In the genomic region with DNA sequence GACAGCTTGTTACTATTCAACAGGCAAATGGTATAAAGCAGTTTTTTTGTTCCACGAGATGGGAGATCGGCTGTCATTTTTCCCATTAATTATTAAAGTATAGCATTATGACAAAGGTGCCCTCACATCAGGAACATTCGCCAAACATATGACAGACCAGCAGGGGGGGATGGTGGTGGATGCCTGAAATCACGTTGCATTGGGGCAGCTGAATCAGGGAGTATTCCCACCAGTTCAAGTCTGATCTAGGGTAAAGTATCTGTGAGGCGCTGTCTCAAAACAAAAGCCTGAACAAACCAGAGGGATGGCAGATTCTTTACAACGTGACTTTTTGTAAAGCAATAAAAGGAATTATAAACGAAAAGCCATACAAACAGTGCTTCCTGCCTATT, we compare ENCODE assay signal across 8 mouse cellular contexts. TPM values are rescaled to one million over a fixed set of nuclear protein-coding genes. Genes with fewer than 3 reads are reported as not detected.
DNase-seq lines count a peak whose midpoint lies in the region; ATAC-seq and TF ChIP-seq lines count a peak whose summit lies in the region.

No protein-coding gene starts in this region.

- peak overlapping the region; percentile 85 for H3K9ac ChIP-seq in hindbrain, embryonic 11.5 days (ENCODE audit: low read depth, low read length)
- H3K9ac ChIP-seq in midbrain, embryonic 16.5 days (ENCODE audit: low read depth, low read length): peak overlapping the region; percentile 36; the same call in 1 of the 2 replicates

- H3K27me3 ChIP-seq in erythroblast, embryonic 14.5 days (ENCODE audit: control insufficient read depth): no peaks in the 10 kb centered on the region
- H3K27me3 ChIP-seq in hindbrain, embryonic 11.5 days (ENCODE audit: control insufficient read depth, insufficient read depth, low read length): no peaks in the 10 kb centered on the region
- H3K27me3 ChIP-seq in midbrain, embryonic 16.5 days (ENCODE audit: control insufficient read depth, insufficient read depth, low read depth, low read length): no peaks in the 10 kb centered on the region

- peaks cover 27% of the 10 kb centered on the region for H3K4me1 ChIP-seq in erythroblast, embryonic 14.5 days (ENCODE audit: control insufficient read depth)
- no peaks in the 10 kb centered on the region for H3K4me1 ChIP-seq in hindbrain, embryonic 11.5 days (replicated peaks; ENCODE audit: control insufficient read depth, insufficient read depth, low read length)
- H3K4me1 ChIP-seq in midbrain, embryonic 16.5 days (ENCODE audit: control insufficient read depth, insufficient read depth, low read length): peaks cover 12% of the 10 kb centered on the region

- ATAC-seq in hindbrain, embryonic 11.5 days (ENCODE audit: low FRiP score): peak; percentile 31; the same call in 1 of the 2 replicates
- ATAC-seq in midbrain, embryonic 16.5 days: no peak

- intact Hi-C loops in left cerebral cortex, postnatal 25 days (cut with DNase I): no loop called here

- TF ChIP-seq POLR2A in brain, embryonic 14.5 days (IDR thresholded peaks at IDR 0.05; ENCODE audit: borderline replicate concordance, extremely low read depth, insufficient read depth, insufficient read length, poor library complexity, severe bottlenecking): no peak

- no peaks in the 10 kb centered on the region for H3K9me3 ChIP-seq in erythroblast, embryonic 14.5 days (ENCODE audit: control insufficient read depth, low read length)
- H3K9me3 ChIP-seq in hindbrain, embryonic 11.5 days (ENCODE audit: control insufficient read depth, low read length): no peaks in the 10 kb centered on the region
- H3K9me3 ChIP-seq in midbrain, embryonic 16.5 days (replicated peaks; ENCODE audit: control insufficient read depth, low read length, poor library complexity, severe bottlenecking): no peaks in the 10 kb centered on the region

- peak; percentile 19 to 54 for DNase-seq in left cerebral cortex, postnatal 25 days (ENCODE audit: low spot score in 2 of 2)
- no peak for DNase-seq in left cerebral cortex, adult 8-10 months (ENCODE audit: low spot score in 2 of 2)
- peak; percentile 73 for DNase-seq in brain, embryonic 14.5 days (ENCODE audit: low read depth)
- peak; percentile 57 for DNase-seq in hindbrain, embryonic 11.5 days (ENCODE audit: low spot score)
- DNase-seq in liver: peak; percentile 45
- peak; percentile 57 for DNase-seq in yolk sac, embryonic 10.5 days (ENCODE audit: low spot score)

- 22% methylated on average over 7 of the region's 7 CpGs for WGBS in hindbrain, embryonic 11.5 days
- 12% methylated on average over 7 of the region's 7 CpGs for WGBS in midbrain, embryonic 16.5 days

- peak; percentile 56; the same call in 1 of the 2 replicates for TF ChIP-seq CTCF in brain, embryonic 14.5 days (IDR thresholded peaks at IDR 0.05; ENCODE audit: borderline replicate concordance, extremely low read depth, insufficient read depth, insufficient read length)

- peak overlapping the region; percentile 75 for H3K4me2 ChIP-seq in hindbrain, embryonic 11.5 days (replicated peaks; ENCODE audit: low read depth, low read length)
- H3K4me2 ChIP-seq in midbrain, embryonic 16.5 days (ENCODE audit: low read length): peak overlapping the region; percentile 75

- H3K4me3 ChIP-seq in erythroblast, embryonic 14.5 days (replicated peaks): peak overlapping the region; percentile 94
- H3K4me3 ChIP-seq in hindbrain, embryonic 11.5 days (ENCODE audit: low read depth, low read length): peak overlapping the region; percentile 86
- peak overlapping the region; percentile 81 for H3K4me3 ChIP-seq in midbrain, embryonic 16.5 days (ENCODE audit: low read depth, low read length)

- H3K27ac ChIP-seq in hindbrain, embryonic 11.5 days (ENCODE audit: low read depth, low read length): no peak overlapping the region
- no peak overlapping the region for H3K27ac ChIP-seq in midbrain, embryonic 16.5 days (ENCODE audit: low read length)

- H3K36me3 ChIP-seq in erythroblast, embryonic 14.5 days (ENCODE audit: control insufficient read depth): peaks cover 14% of the 10 kb centered on the region
- no peaks in the 10 kb centered on the region for H3K36me3 ChIP-seq in hindbrain, embryonic 11.5 days (ENCODE audit: control insufficient read depth, insufficient read depth, low read length)
- H3K36me3 ChIP-seq in midbrain, embryonic 16.5 days (ENCODE audit: control insufficient read depth, insufficient read depth, low read length): no peaks in the 10 kb centered on the region

RNA-seq across cellular contexts. Expression of gene Dtnbp1, which starts 1.1 kb away (rescaled TPM):
- 10 to 100 TPM; 82.4 to 89.3 TPM for total RNA-seq in left cerebral cortex, postnatal 25 days (2021)
- total RNA-seq in left cerebral cortex, adult 8-10 months (2022): 10 to 100 TPM; 77.5 to 93.8 (median 81.3) TPM
- 120 and 138 TPM in 2 replicates for polyA plus RNA-seq in brain, embryonic 14.5 days (2012; rRNA removed)
- 1.5 and 2.0 TPM in 2 replicates for polyA plus RNA-seq in erythroblast, embryonic 14.5 days (2012)
- 69.2 and 74.0 TPM in 2 replicates for polyA plus RNA-seq in hindbrain, embryonic 11.5 days (2014; fragmentation: Nextera tagmentation; extraction: Ambion mirVana)
- 130 and 136 TPM in 2 replicates for polyA plus RNA-seq in midbrain, embryonic 16.5 days (2015; fragmentation: Nextera tagmentation; extraction: Ambion mirVana)

Comparison
In these comparisons a context has a peak if more than half of its experiments do, and no peak if none do; other contexts are left out.
1. DNase-seq: peak in left cerebral cortex, postnatal 25 days (2 of 2), brain, embryonic 14.5 days (single experiment), hindbrain, embryonic 11.5 days (single experiment), liver (single experiment) and yolk sac, embryonic 10.5 days (single experiment); none in left cerebral cortex, adult 8-10 months (0 of 2).
2. RNA of gene Dtnbp1, which starts 1.1 kb away (polyA plus RNA-seq): 130 to 136 TPM in midbrain, embryonic 16.5 days, 120 to 138 TPM in brain, embryonic 14.5 days and 69.2 to 74.0 TPM in hindbrain, embryonic 11.5 days; 1.5 to 2.0 TPM in erythroblast, embryonic 14.5 days; every median in the first group is over 10 times any median in the second.
3. Peak in every context shown above with its lines, with median percentiles within 50 percentile points of each other: H3K4me3 ChIP-seq.